Mouse (Mus musculus) embryonic facial prominence, embryonic 14.5 days (tissue): ENCODE measurements around the gene Hist1h1d. TPM values are rescaled to one million over a fixed set of nuclear protein-coding genes. Genes with fewer than 3 reads are reported as not detected.
A peak's percentile ranks its signal among the peaks of the same experiment; 100 is the strongest.
"Not testable (repeated sequence)": the region's sequence is repeated elsewhere in the genome, so short reads cannot be mapped to it uniquely, and the experiment has no call there.

ENCODE experiments used
- ATAC-seq: fragments of 200-750 bp; cut with Nextera tagmentation; 2 replicates; pipeline ENCODE4 v1.8.0; 2017; ENCODE audit warnings: low read depth, moderate number of reproducible peaks, moderate TSS enrichment
- DNase-seq: peaks from one replicate; pipeline ENCODE4 v3.0.0-alpha.2; 2015; ENCODE audit warnings: low spot score
- H3K27ac ChIP-seq: fragments of 300-500 bp; sonication (generic); replicated peaks from 2 replicates; pipeline ENCODE4 v1.5.1; 2014; ENCODE audit warnings: low read depth, mild to moderate bottlenecking, low read length, moderate library complexity
- H3K27me3 ChIP-seq: fragments of 300-500 bp; sonication (generic); replicated peaks from 2 replicates; pipeline ENCODE4 v1.6.1; 2014; ENCODE audit warnings: low read length; ENCODE audit not compliant: control insufficient read depth, insufficient read depth
- H3K36me3 ChIP-seq: fragments of 300-500 bp; sonication (generic); 2 replicates; pipeline ENCODE4 v1.6.1; 2014; ENCODE audit warnings: low read length, mixed read lengths; ENCODE audit not compliant: control insufficient read depth, insufficient read depth
- H3K4me1 ChIP-seq: fragments of 300-500 bp; sonication (generic); 2 replicates; pipeline ENCODE4 v1.6.1; 2014; ENCODE audit warnings: antibody characterized with exemption, low read length; ENCODE audit not compliant: control insufficient read depth, insufficient read depth
- H3K4me2 ChIP-seq: fragments of 300-500 bp; sonication (generic); 2 replicates; pipeline ENCODE4 v1.6.1; 2014; ENCODE audit warnings: low read depth, mild to moderate bottlenecking, low read length, moderate library complexity, mixed read lengths
- H3K4me3 ChIP-seq: fragments of 300-500 bp; sonication (generic); 2 replicates; pipeline ENCODE4 v1.5.1; 2014; ENCODE audit warnings: low read depth, mild to moderate bottlenecking, low read length
- H3K9ac ChIP-seq: fragments of 300-500 bp; sonication (generic); 2 replicates; pipeline ENCODE4 v1.6.1; 2014; ENCODE audit warnings: low read depth, mild to moderate bottlenecking, low read length, moderate library complexity, mixed read lengths
- H3K9me3 ChIP-seq: fragments of 300-500 bp; sonication (generic); 2 replicates; pipeline ENCODE4 v1.6.1; 2016; ENCODE audit warnings: low read length; ENCODE audit not compliant: control insufficient read depth
- WGBS: fragments of 180-500 bp; shearing (Covaris S2); extraction: QIAGEN DNeasy Blood & Tissue Kit; methylation state at CpG from one replicate; pipeline ENCODE4 v1.1.7; 2014; 5-methylcytosine and 5-hydroxymethylcytosine counted together
- polyA plus RNA-seq: library from polyadenylated mRNA; unstranded; fragments of >200 nt; fragmentation: Nextera tagmentation; extraction: Ambion mirVana; gene quantifications from 2 replicates; pipeline ENCODE4 v1.2.1, GENCODE M21; 2014

Hist1h1d gene
- polyA plus RNA-seq, 1 experiment from 2014 or later, result 0.60 TPM

DNA sequence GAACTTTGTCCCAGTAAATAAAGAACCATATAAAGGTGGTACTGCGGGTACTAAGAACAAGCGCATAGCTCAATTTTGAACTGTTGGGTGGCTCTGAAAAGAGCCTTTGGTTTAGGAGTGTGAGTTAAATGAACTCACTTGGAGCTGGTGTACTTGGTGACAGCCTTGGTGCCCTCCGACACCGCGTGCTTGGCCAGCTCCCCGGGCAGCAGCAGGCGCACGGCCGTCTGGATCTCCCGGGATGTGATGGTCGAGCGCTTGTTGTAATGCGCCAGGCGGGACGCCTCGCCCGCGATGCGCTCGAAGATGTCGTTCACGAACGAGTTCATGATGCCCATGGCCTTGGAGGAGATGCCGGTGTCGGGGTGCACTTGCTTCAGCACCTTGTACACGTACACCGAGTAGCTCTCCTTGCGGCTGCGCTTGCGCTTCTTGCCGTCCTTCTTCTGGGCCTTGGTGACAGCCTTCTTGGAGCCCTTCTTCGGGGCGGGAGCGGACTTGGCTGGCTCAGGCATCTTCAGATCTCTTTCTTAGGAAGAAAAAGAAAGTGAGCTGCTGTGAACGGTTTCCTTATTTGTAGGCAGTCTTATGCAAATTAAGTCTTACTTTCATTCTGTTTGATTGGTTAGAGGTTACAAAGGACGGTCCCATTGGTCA lies 32.5 kb downstream of the Hist1h1d start:
- Histone ChIP-seq H3K4me3 (peak overlapping the region; percentile 45), H3K4me2 (peak overlapping the region; percentile 65), H3K4me1 (peaks cover 27% of the 10 kb centered on the region; the same call in 1 of the 2 replicates), H3K9ac (peak overlapping the region; percentile 77), H3K27ac (peak overlapping the region; percentile 96)
- DNase-seq, result peak; percentile 97
- H3K27me3 ChIP-seq, H3K36me3 ChIP-seq, H3K9me3 ChIP-seq: not testable (repeated sequence)
- WGBS, result under 1% methylated on average over 10 of the region's 36 CpGs
- ATAC-seq, result peak; percentile 89

DNA sequence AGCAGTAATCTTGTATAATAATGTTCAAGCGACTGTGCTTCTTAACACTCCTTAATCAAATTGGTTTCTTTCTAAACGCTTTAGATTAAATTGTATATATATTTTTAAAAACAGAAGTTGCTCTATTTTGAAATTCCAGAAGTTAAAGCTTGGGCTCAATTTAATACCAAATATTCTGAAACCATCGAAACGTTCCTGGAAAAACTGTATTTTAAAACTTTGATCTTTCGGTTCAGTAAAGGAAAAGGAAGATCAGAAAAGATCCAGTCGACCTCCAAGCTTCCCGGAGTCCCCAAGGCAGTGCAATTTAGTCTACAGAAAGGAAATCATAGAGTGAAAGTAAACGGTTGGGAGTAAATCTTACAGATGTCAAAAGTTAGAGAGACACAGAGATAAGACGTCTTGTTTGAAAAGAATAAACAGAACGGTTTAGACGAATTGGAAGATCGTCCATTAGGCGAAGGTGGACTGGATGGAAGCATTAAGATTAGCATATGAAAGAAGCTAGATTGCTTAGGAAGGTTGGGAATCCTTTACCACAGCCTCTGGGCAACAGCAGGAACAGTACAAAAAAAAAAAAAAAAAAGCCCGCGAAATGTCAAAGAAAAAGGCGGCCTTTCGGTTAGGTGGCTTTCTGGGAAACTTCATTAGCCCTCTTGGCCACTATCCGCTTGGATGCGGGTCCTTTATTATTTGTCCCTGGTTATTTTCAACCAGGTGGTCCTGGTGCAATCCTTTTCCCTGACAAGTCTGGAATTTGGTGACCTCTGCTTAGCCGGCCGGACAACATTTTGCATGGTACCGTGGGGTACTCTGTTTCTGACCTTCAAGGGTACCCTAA lies 33.3 kb downstream of the Hist1h1d start:
- Histone ChIP-seq H3K9ac (peak overlapping the region; percentile 66), H3K27ac (peak overlapping the region; percentile 93), H3K4me2 (peak overlapping the region; percentile 65), H3K4me3 (peak overlapping the region; percentile 45), H3K4me1 (peaks cover 23% of the 10 kb centered on the region; the same call in 1 of the 2 replicates), H3K9me3 (no peaks in the 10 kb centered on the region), H3K27me3 (no peaks in the 10 kb centered on the region), H3K36me3 (no peaks in the 10 kb centered on the region)
- WGBS, result 2% methylated on average over 21 of the region's 22 CpGs
- DNase-seq (peak; percentile 24), ATAC-seq (no peak)

DNA sequence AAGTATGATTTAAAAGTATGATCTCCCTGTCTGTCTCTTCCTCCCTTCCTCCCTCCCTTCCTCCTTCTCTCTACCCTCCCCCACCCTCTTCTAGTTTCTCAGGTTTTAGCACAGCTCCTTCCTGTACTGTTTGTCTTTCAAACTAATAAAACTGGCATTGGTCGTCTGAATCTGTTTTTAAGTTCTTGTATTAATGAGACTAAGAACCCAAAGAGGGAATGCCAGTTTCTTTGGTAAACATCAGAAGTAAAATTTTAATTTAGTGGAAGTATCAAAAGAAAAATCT lies 33.8 kb downstream of the Hist1h1d start:
- H3K9ac ChIP-seq, result peak overlapping the region; percentile 66
- peak overlapping the region; percentile 93 for H3K27ac ChIP-seq
- WGBS, result 6% methylated on average over 1 of the region's 1 CpGs
- H3K9me3 ChIP-seq, result no peaks in the 10 kb centered on the region
- H3K36me3 ChIP-seq, result no peaks in the 10 kb centered on the region
- peaks cover 23% of the 10 kb centered on the region; the same call in 1 of the 2 replicates for H3K4me1 ChIP-seq
- peak overlapping the region; percentile 45 for H3K4me3 ChIP-seq
- no peak for ATAC-seq
- no peaks in the 10 kb centered on the region for H3K27me3 ChIP-seq
- DNase-seq, result no peak
- H3K4me2 ChIP-seq, result peak overlapping the region; percentile 65

DNA sequence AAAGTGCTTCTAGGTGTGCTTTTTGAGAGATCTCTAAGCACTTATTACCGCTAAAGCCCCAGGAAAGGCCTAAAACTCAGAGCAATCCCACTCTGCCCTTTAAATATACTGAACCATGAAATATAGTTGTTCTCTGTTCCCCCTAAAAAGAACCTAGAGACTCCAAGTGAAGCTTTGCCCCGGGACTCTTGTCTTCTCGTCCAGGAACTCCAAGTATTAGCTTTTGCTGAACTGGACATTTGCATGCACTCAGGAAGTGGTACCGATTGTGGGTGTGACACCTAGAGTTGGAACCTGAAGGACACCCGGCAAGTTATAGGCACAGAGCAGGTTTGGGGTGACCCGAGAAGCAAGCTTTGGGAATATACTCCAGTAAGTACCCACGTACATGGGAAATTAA lies 38.1 kb downstream of the Hist1h1d start:
- Histone ChIP-seq H3K9ac (no peak overlapping the region), H3K36me3 (no peaks in the 10 kb centered on the region), H3K4me1 (0 out of 2 replicates have a peak, but pooled peaks cover 5% of the 10 kb centered on the region), H3K27ac (no peak overlapping the region), H3K27me3 (no peaks in the 10 kb centered on the region), H3K4me3 (no peak overlapping the region), H3K9me3 (no peaks in the 10 kb centered on the region), H3K4me2 (no peak overlapping the region)
- DNase-seq, result no peak
- no peak for ATAC-seq
- WGBS, result 94% methylated on average over 7 of the region's 7 CpGs

DNA sequence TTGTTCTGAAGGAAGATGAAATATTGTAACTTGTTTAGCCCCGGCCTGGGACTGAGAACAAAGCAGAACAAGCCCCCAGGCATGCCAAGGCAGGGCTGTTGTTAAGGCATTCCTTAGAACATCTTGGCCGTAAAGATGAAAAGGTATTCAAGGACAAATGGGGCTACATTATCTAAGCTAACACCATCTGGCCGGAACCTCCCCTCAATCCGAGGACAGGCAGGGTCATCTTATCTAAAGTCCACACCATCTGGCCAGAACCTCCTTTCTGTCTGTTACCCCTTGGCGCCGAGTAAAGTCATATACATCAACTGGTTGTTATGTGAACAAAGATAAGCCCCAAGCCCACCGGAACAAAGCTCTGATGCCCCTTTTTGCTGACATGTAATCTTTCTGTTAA lies 38.8 kb downstream of the Hist1h1d start:
- DNase-seq, result not testable (repeated sequence)
- 85% methylated on average over 7 of the region's 7 CpGs for WGBS

DNA sequence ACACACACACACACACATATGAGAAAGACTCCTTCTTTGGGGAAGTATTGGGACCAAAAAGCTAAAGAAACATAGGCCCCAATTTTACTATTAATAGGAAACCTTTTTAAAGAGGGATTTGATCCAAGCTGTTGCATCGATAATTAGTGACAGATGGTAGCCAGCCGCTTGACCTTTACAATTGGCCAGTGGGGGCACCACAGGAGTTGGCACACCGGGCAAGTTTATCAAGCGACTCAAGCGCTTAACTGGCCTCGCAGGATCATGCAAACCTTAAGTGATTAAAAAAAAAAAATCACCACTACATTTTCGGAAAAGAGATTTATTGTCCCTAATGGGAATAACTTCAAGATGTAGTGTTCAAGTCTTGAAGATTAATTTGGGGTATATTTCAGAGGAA lies 39.6 kb downstream of the Hist1h1d start:
- Histone ChIP-seq H3K9ac (no peak overlapping the region), H3K4me1 (no peaks in the 10 kb centered on the region), H3K4me3 (no peak overlapping the region), H3K36me3 (no peaks in the 10 kb centered on the region), H3K4me2 (no peak overlapping the region), H3K9me3 (no peaks in the 10 kb centered on the region), H3K27me3 (no peaks in the 10 kb centered on the region), H3K27ac (no peak overlapping the region)
- DNase-seq (no peak), ATAC-seq (no peak)
- WGBS, result 67% methylated on average over 7 of the region's 7 CpGs

More for the DNA sequence above, 38.8 kb downstream of the Hist1h1d start:
- not testable (repeated sequence) for H3K36me3 ChIP-seq, H3K4me2 ChIP-seq, H3K9ac ChIP-seq, H3K4me1 ChIP-seq, H3K9me3 ChIP-seq, H3K4me3 ChIP-seq, H3K27ac ChIP-seq, ATAC-seq, H3K27me3 ChIP-seq

DNA sequence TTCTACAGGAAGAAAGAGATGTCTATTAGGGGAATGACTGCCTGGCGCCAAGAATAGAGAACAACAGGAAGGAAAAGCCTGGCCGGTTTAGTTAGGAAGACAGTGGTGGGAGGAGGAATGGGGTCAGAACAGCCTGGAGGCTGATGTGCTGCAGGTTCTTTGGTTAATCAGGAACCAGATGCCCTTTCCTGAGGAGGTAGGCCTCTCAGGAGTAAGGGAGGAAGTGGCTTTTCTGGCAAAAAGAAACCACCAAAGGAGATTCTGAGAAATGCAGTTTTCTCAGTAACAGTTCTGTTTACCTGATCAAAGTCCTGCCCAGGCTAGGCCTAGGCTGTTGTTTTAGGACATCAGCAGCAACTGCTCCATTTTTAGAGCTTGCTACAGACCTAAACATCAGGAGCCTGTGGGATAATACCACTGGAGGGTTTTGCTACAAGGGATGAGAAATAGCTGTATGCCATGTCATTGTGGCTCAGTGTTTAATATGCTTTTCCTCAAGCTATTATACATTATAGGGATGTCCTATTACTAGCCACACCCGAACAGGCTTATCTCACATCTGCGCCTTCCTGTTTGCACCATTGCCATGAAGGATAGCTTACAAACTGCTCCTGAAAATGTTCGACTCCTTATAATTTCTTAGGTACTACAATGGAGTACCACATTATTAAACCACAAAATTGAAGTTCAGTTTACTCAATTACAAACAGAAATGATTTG lies 40.1 kb downstream of the Hist1h1d start:
- H3K9me3 ChIP-seq, result no peaks in the 10 kb centered on the region
- 67% methylated on average over 5 of the region's 5 CpGs for WGBS
- H3K4me3 ChIP-seq, result no peak overlapping the region
- no peaks in the 10 kb centered on the region for H3K36me3 ChIP-seq
- peak; percentile 27 for DNase-seq
- no peaks in the 10 kb centered on the region for H3K27me3 ChIP-seq
- no peaks in the 10 kb centered on the region for H3K4me1 ChIP-seq
- no peak overlapping the region for H3K9ac ChIP-seq
- ATAC-seq, result no peak
- no peak overlapping the region for H3K4me2 ChIP-seq
- H3K27ac ChIP-seq, result peak overlapping the region; percentile 33; the same call in 1 of the 2 replicates

DNA sequence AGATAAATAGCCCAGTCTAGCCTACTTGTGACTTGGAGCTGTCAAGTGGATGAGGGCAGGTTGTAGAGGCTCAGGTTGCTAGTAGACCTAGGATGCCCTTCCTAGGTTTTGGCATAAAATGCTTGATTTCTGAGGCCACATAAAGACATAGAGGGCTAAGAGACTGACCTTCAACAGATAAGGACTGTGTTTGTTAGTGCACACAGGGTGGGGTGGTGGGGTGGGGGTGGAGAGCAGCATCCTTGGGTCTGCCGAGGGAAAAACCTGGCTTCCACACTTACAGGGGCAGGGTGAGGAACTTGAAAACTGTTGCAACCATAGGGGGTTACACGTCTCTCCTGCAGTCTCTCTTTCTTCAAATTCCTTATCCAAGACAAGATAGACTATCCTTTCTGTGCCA lies 42.1 kb downstream of the Hist1h1d start:
- H3K27me3 ChIP-seq, result no peaks in the 10 kb centered on the region
- no peaks in the 10 kb centered on the region for H3K4me1 ChIP-seq
- H3K4me2 ChIP-seq, result no peak overlapping the region
- no peak overlapping the region for H3K4me3 ChIP-seq
- 79% methylated on average over 2 of the region's 2 CpGs for WGBS
- H3K9me3 ChIP-seq, result no peaks in the 10 kb centered on the region
- DNase-seq (no peak), ATAC-seq (no peak)
- no peak overlapping the region for H3K27ac ChIP-seq
- H3K36me3 ChIP-seq, result no peaks in the 10 kb centered on the region
- no peak overlapping the region for H3K9ac ChIP-seq
